Mouse (Mus musculus): ENCODE measurements at regions not wholly inside any gene's neighbourhood (a gene's known extent, or its start where the extent isn't known, plus 50 kb on each side); places are given as distances from the start of the nearest gene placed in this dataset.

DNA sequence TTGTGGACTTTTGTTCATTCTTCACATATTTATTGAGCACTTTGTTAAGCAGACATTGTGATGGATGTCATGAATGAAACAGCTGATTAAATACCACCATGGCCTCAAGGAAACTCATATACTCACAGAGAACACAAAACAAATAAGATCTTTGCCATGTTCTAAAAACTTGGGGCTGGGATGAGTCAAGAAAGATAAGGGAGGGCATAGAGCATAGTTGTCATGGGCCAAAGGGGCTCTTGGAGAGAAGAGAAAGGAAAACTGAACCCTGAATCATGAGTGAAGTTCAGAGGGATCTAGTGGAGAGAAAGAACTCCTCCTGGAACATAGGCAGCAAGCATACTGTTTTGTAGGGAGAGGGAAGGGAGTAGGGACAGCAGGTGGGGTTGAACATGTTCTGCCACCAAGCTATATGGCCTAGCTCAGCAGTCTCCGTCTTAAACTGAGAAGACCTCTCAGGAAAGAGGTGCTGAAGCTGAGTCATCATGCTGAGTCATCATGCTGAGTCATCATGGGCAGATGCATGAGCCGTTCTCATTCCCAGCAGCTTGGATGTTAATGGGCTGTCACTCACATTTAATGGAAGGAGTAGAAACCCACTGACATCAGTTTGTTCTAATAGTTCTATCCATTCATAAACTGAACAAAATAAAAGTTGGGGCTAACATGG is 69.6 kb downstream of the Cetn3 start:
- DNase-seq (ENCODE audit: low read depth) = no peak
- TF ChIP-seq POLR2A (IDR thresholded peaks at IDR 0.05; ENCODE audit: borderline replicate concordance, extremely low read depth, insufficient read depth, insufficient read length, poor library complexity, severe bottlenecking) (no peak), CTCF (IDR thresholded peaks at IDR 0.05; ENCODE audit: borderline replicate concordance, extremely low read depth, insufficient read depth, insufficient read length) (no peak)

DNA sequence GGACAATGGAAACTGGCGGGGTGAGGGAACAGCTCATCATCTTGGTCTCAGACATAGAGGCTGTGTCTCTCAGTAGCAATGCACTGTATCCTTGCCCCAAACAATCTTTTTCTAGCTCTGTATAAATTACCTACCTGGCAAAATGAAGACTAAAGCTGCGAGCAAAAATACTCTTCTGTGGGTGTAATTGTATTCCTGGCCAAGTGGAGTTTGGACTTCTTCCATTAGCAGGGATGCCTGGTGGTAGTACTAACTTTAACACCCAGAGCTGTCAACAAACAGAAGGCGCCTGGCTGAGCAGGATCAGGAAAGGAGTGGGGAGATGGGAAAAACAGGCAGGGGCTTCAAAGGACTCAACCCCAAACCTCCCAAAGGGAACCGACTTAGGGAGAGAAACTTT is 73.2 kb downstream of the Cetn3 start:
- TF ChIP-seq POLR2A (IDR thresholded peaks at IDR 0.05; ENCODE audit: borderline replicate concordance, extremely low read depth, insufficient read depth, insufficient read length, poor library complexity, severe bottlenecking) = no peak
- no peak for TF ChIP-seq CTCF (IDR thresholded peaks at IDR 0.05; ENCODE audit: borderline replicate concordance, extremely low read depth, insufficient read depth, insufficient read length)
- DNase-seq (ENCODE audit: low read depth) = no peak

DNA sequence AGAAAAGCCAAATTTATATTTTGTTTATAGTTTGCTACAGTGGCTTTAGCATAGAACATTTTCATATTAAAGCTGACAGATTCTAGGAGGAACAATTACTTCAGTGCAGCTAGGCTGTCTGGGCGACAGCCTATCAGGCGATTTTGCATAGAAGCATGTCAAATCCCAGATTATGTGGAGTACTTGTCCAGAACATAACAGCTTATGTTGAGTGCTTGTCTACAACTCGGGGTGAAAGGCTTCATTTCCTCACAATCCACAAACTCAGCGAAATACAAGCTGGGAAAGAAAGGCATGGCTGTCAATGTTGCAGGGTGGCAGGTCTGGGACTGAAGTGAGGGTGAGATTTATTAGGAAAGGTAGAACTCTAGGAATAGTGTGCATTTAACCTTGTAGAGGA is 77.8 kb downstream of the Cetn3 start:
- TF ChIP-seq CTCF (IDR thresholded peaks at IDR 0.05; ENCODE audit: borderline replicate concordance, extremely low read depth, insufficient read depth, insufficient read length) (no peak), POLR2A (IDR thresholded peaks at IDR 0.05; ENCODE audit: borderline replicate concordance, extremely low read depth, insufficient read depth, insufficient read length, poor library complexity, severe bottlenecking) (no peak)

DNA sequence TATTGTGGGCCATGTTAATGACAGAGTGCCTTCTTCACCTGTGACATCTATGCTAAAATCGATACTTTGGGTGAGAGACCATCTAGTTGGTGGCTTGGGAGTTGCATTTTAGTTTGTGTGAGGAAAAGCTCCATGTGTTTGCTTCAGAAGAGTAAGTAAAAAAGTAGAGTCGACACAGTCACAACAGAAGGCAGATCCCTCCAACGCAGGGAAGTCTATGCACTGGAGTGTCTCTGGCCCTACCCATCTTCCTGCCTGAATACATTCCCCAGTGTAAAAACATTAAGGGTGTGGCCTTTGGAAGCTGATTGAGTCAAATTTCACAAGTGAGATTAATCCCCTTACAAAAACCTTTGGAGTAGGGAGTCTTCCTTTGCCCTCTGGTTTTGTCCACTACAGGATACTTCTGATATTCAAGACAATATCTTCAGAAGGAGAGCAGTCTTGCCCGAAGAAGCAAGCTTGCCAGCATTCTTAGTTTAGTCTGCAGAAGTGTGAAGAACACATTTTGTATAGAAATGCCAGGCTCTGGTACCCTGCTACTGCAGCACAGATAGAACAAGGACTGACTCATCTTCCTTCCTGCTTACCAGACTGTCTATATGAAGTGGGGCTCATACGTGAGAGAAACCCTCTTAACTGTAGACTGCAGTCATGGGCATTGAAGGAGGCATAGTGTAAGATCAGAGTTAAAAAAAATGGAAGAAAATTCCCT is 79.2 kb downstream of the Cetn3 start:
- DNase-seq (ENCODE audit: low read depth) = no peak

More for the DNA sequence above, 77.8 kb downstream of the Cetn3 start:
- no peak for DNase-seq (ENCODE audit: low read depth)

DNA sequence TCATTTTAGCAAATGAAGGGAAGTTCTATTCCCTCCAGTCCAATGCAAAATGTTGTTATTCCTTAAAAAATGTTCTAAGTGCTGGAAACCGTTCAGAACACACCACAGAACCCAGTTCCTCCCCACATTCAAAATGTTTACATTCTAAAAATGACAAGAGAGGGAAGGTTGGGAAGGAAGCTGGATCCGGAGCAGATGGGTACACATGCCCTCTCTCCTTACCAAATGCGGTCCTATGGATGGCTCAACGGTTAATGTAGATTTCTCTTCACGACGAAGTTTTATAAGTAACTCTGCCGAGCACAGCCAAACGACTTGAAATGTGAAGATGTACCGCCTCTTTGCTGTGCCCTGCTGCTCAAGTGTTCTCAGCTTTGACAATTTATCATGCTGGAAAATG is 88.3 kb downstream of the Cetn3 start:
- no peak for DNase-seq (ENCODE audit: low read depth)

More for the DNA sequence above, 79.2 kb downstream of the Cetn3 start:
- TF ChIP-seq POLR2A (IDR thresholded peaks at IDR 0.05; ENCODE audit: borderline replicate concordance, extremely low read depth, insufficient read depth, insufficient read length, poor library complexity, severe bottlenecking) (no peak), CTCF (IDR thresholded peaks at IDR 0.05; ENCODE audit: borderline replicate concordance, extremely low read depth, insufficient read depth, insufficient read length) (no peak)

DNA sequence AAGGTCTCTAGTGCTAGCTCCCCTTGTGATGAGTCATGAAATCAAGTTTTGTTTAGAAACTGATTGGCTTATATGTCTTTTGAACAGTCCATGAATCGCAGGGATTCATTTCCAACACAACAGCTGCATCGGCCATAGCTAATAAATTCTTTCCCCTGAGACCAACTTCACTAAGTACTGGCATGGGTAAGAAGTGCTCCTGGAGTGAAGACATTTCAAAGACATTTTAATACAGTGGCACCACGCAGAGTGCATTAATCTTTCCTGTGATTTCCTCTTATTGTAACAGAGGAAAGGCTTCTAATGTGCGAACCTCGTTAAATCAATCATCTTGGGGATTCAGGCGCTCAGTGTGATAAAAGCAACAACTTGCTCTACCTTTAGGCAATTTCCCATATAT is 103.0 kb downstream of the Cetn3 start:
- TF ChIP-seq CTCF (IDR thresholded peaks at IDR 0.05; ENCODE audit: borderline replicate concordance, extremely low read depth, insufficient read depth, insufficient read length) = no peak
- no peak for TF ChIP-seq POLR2A (IDR thresholded peaks at IDR 0.05; ENCODE audit: borderline replicate concordance, extremely low read depth, insufficient read depth, insufficient read length, poor library complexity, severe bottlenecking)
- DNase-seq (ENCODE audit: low read depth) = peak; percentile 58

More for the DNA sequence above, 88.3 kb downstream of the Cetn3 start:
- TF ChIP-seq CTCF (IDR thresholded peaks at IDR 0.05; ENCODE audit: borderline replicate concordance, extremely low read depth, insufficient read depth, insufficient read length) (no peak), POLR2A (IDR thresholded peaks at IDR 0.05; ENCODE audit: borderline replicate concordance, extremely low read depth, insufficient read depth, insufficient read length, poor library complexity, severe bottlenecking) (no peak)

DNA sequence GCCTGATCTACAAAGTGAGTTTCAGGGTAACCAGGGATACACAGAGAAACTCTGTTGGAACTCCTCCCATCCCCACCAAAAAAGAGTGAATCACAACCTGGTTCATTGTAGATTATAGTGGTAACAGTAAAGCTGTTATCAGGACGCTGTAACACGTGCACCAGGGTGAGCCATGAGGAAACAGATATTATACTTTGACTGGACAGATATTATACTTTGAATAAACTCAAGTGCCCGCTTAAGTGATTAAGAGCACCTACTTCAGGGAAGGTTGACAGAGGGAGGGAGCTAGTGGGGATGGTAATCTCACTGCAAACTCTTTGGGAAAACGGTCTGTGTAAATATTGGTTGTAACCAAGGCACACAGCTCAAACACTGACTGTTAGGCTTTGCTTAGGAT is 147.4 kb downstream of the Cetn3 start:
- no peak for DNase-seq (ENCODE audit: low read depth)
- TF ChIP-seq CTCF (IDR thresholded peaks at IDR 0.05; ENCODE audit: borderline replicate concordance, extremely low read depth, insufficient read depth, insufficient read length) = no peak
- no peak for TF ChIP-seq POLR2A (IDR thresholded peaks at IDR 0.05; ENCODE audit: borderline replicate concordance, extremely low read depth, insufficient read depth, insufficient read length, poor library complexity, severe bottlenecking)

DNA sequence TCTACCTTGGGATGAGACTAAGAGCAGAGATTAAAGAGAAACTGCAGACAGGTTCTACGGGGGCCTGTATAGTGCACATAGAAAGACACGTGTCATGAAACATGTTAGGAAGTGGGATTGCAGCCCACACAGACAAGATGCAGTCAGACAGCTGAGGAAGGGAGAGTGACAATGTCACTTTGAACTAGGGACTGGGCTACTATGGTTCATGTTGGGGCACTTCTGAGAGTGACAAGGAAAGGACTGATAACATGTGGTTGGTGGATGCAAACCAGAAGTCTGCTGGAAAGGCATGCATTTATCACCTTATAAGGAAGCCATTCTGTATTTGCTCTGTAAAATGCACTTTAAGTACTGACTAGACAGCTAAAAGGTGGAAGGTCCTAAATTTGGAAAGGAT is 148.3 kb downstream of the Cetn3 start:
- no peak for TF ChIP-seq CTCF (IDR thresholded peaks at IDR 0.05; ENCODE audit: borderline replicate concordance, extremely low read depth, insufficient read depth, insufficient read length)
- TF ChIP-seq POLR2A (IDR thresholded peaks at IDR 0.05; ENCODE audit: borderline replicate concordance, extremely low read depth, insufficient read depth, insufficient read length, poor library complexity, severe bottlenecking) = no peak
- DNase-seq (ENCODE audit: low read depth) = no peak

DNA sequence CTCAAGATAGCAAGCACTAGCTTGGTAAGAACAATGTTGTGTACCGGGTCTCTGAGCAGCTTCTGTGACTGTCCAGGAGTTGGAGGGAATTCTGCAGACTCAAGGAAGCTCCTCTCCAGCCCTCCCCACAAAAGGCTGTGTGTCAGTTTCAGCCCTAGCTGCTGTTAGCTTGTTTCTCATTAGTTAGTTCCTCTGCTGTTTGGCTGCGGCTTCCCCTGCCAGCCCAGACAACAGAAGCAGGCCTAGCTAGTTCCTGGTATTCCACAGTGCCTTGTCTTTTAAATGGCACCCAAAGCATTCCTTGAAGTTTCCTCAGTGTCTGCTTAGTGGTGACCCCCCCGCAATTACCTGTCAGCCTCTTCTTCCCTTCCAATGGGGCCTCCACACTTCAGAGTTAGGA is 154.2 kb downstream of the Cetn3 start:
- TF ChIP-seq POLR2A (IDR thresholded peaks at IDR 0.05; ENCODE audit: borderline replicate concordance, extremely low read depth, insufficient read depth, insufficient read length, poor library complexity, severe bottlenecking) (no peak), CTCF (IDR thresholded peaks at IDR 0.05; ENCODE audit: borderline replicate concordance, extremely low read depth, insufficient read depth, insufficient read length) (no peak)
- peak; percentile 46 for DNase-seq (ENCODE audit: low read depth)

DNA sequence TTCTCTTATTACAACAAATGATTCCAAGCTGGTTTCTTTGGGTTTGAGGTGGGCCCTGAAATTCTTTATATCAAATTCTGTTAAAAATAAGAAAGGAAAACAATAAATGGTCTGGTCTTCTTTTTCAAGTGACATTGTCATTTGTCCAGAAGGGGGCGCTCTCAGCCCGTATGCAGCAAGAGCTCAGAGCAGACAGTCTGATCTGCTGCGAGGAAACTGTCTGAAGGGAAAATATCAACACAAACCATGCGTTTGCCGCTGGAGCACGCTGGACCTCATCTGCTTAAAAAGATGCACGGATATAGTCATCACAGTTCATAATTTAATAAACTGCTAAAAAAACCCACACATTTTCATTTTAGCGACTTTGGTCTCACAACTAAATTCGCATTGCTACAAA is 161.2 kb downstream of the Cetn3 start:
- TF ChIP-seq POLR2A (IDR thresholded peaks at IDR 0.05; ENCODE audit: borderline replicate concordance, extremely low read depth, insufficient read depth, insufficient read length, poor library complexity, severe bottlenecking) = no peak
- peak; percentile 94 for TF ChIP-seq CTCF (IDR thresholded peaks at IDR 0.05; ENCODE audit: borderline replicate concordance, extremely low read depth, insufficient read depth, insufficient read length)
- peak; percentile 97 for DNase-seq (ENCODE audit: low read depth)

DNA sequence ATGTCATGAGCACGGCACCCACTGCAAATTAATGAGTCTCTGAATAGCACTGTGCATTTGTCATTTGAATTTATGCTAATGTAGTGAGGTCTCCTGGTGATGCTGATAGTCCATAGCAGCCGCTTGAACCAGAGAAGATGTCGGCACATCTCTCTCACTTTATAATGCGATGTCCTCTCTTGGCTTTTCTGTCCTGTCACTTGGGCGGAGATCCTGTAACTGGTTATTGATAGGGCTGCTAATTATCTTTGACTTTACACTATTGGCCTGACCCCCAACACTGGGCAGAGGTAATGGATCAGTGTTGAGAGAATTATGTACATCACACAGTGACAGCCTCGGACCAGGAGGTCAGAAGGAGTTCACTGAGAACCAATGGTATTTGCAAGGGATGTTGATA is 161.6 kb downstream of the Cetn3 start:
- TF ChIP-seq CTCF (IDR thresholded peaks at IDR 0.05; ENCODE audit: borderline replicate concordance, extremely low read depth, insufficient read depth, insufficient read length) (no peak), POLR2A (IDR thresholded peaks at IDR 0.05; ENCODE audit: borderline replicate concordance, extremely low read depth, insufficient read depth, insufficient read length, poor library complexity, severe bottlenecking) (no peak)
- no peak for DNase-seq (ENCODE audit: low read depth)

DNA sequence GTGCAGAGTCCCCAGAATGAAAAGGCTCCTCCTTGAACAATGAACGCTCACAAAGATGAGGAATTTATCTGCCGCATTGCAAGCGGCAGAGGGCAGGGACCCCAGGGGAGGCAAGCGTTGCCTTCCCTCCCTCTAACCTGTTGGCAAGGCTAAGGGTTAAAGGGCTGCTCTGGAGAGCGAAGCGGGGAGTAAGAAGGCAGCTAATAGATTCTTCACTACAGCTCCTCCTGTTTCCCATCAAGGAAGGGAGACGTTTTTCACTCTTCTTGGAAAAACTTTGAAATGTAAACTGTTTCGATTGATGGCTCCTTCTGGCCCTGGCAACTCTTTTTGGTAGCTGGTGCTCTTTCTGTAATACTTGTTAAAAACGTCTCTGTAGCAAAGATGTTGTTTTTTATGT is 162.9 kb downstream of the Cetn3 start:
- DNase-seq (ENCODE audit: low read depth) = peak; percentile 68
- TF ChIP-seq POLR2A (IDR thresholded peaks at IDR 0.05; ENCODE audit: borderline replicate concordance, extremely low read depth, insufficient read depth, insufficient read length, poor library complexity, severe bottlenecking) = no peak

Measured in brain, embryonic 14.5 days (tissue).